Mouse (Mus musculus) liver, embryonic 11.5 days (tissue): ENCODE data around the gene Susd4. TPM values are rescaled to one million over a fixed set of nuclear protein-coding genes. Genes with fewer than 3 reads are reported as not detected.
A peak's percentile ranks its signal among the peaks of the same experiment; 100 is the strongest.

Source experiments
- ATAC-seq: fragments of 200-750 bp; cut with Nextera tagmentation; replicated peaks from 2 replicates; pipeline ENCODE4 v1.8.0; 2017; ENCODE audit warnings: moderate number of reproducible peaks, mild to moderate bottlenecking, moderate TSS enrichment, moderate library complexity; ENCODE audit not compliant: low FRiP score
- DNase-seq: peaks from one replicate; pipeline ENCODE4 v3.0.0-alpha.2; 2017; ENCODE audit warnings: low spot score
- H3K27ac ChIP-seq: fragments of 300-500 bp; sonication (generic); 2 replicates; pipeline ENCODE4 v1.5.1; 2014; ENCODE audit warnings: mild to moderate bottlenecking, low read depth, low read length, control low read depth
- H3K27me3 ChIP-seq: fragments of 300-500 bp; sonication (generic); replicated peaks from 2 replicates; pipeline ENCODE4 v1.6.1; 2014; ENCODE audit warnings: low read length, mixed read lengths; ENCODE audit not compliant: control insufficient read depth, insufficient read depth
- H3K36me3 ChIP-seq: fragments of 300-500 bp; sonication (generic); 2 replicates; pipeline ENCODE4 v1.6.1; 2014; ENCODE audit warnings: mild to moderate bottlenecking, low read length, moderate library complexity, mixed read lengths; ENCODE audit not compliant: control insufficient read depth, insufficient read depth
- H3K4me1 ChIP-seq: fragments of 300-500 bp; sonication (generic); replicated peaks from 2 replicates; pipeline ENCODE4 v1.6.1; 2014; ENCODE audit warnings: low read length, mixed read lengths; ENCODE audit not compliant: control insufficient read depth, insufficient read depth
- H3K4me2 ChIP-seq: fragments of 300-500 bp; sonication (generic); 2 replicates; pipeline ENCODE4 v1.6.1; 2014; ENCODE audit warnings: mild to moderate bottlenecking, control low read depth, moderate library complexity
- H3K4me3 ChIP-seq: fragments of 300-500 bp; sonication (generic); 2 replicates; pipeline ENCODE4 v1.5.1; 2014; ENCODE audit warnings: low read depth, low read length, control low read depth
- H3K9ac ChIP-seq: fragments of 300-500 bp; sonication (generic); 2 replicates; pipeline ENCODE4 v1.6.1; 2014; ENCODE audit warnings: low read depth, low read length, control low read depth
- H3K9me3 ChIP-seq: fragments of 300-500 bp; sonication (generic); 2 replicates; pipeline ENCODE4 v1.6.1; 2016; ENCODE audit warnings: low read length, inconsistent platforms, mixed read lengths; ENCODE audit not compliant: control insufficient read depth
- WGBS: fragments of 180-500 bp; shearing (Covaris S2); extraction: QIAGEN DNeasy Blood & Tissue Kit; methylation state at CpG from one replicate; pipeline ENCODE4 v1.1.7; 2014; 5-methylcytosine and 5-hydroxymethylcytosine counted together
- polyA plus RNA-seq: library from polyadenylated mRNA; unstranded; fragments of >200 nt; fragmentation: Nextera tagmentation; extraction: Ambion mirVana; gene quantifications from 2 replicates; pipeline ENCODE4 v1.2.1, GENCODE M21; 2014

The Susd4 gene
- polyA plus RNA-seq, 1 experiment from 2014 or later: 4.6 TPM

DNA sequence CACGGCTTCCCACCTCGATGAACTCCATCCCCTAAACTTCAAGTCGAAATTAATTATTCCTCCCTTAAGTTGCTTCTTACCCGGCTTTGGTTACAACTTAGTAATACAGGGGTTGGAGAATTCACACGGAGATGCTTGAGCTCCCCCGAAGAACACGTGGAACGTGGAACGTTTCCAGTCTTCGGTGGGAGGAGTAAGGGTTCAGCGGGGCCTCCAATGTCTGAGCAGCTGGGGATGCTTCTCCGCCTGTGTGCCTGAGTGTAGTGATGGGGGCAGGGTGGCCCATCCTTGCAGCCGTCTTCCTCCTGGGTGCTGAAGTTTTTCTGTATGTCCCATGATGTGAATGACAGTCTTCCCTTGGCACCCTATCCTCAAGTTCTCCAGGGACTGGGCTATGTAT is 14.6 kb downstream of the Susd4 start:
- DNase-seq: no peak
- ATAC-seq: no peak
- no peaks in the 10 kb centered on the region for H3K9me3 ChIP-seq
- no peak overlapping the region for H3K9ac ChIP-seq
- H3K27ac ChIP-seq: no peak overlapping the region
- 58% methylated on average over 13 of the region's 13 CpGs for WGBS
- H3K36me3 ChIP-seq: no peaks in the 10 kb centered on the region
- H3K4me2 ChIP-seq: no peak overlapping the region
- no peak overlapping the region for H3K4me3 ChIP-seq
- H3K4me1 ChIP-seq: 0 out of 2 replicates have a peak, but pooled peaks cover 2% of the 10 kb centered on the region
- H3K27me3 ChIP-seq: no peaks in the 10 kb centered on the region

DNA sequence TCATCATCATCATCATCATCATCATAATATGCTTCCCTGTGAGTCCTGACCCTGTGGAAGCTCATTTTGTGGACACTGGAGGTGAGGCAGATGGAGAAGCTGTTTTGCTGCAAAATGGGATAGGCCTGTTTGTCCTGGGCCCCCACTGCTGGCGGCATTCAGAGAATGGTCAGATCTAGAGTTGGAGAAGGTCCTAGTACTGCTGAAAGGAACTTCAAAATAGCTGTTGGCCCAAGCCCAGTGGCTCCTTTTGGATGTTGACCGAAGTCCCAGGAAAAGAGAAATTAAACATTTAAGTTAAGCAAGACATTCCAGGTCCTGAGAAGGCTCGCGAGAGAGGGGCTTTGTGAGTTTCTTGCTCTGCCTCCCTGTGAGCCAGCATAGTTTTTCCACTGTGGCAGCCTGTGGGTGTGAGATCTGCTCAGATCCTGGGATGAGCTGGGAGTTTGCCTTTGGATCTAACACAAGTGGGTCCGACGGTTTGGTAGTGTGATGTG is 15.4 kb downstream of the Susd4 start:
- no peak overlapping the region for H3K9ac ChIP-seq
- H3K27ac ChIP-seq: no peak overlapping the region
- H3K36me3 ChIP-seq: no peaks in the 10 kb centered on the region
- DNase-seq (no peak), ATAC-seq (no peak)
- no peak overlapping the region for H3K4me3 ChIP-seq
- no peaks in the 10 kb centered on the region for H3K27me3 ChIP-seq
- no peak overlapping the region for H3K4me2 ChIP-seq
- H3K9me3 ChIP-seq: no peaks in the 10 kb centered on the region
- WGBS: 80% methylated on average over 6 of the region's 6 CpGs
- H3K4me1 ChIP-seq: 0 out of 2 replicates have a peak, but pooled peaks cover 2% of the 10 kb centered on the region

DNA sequence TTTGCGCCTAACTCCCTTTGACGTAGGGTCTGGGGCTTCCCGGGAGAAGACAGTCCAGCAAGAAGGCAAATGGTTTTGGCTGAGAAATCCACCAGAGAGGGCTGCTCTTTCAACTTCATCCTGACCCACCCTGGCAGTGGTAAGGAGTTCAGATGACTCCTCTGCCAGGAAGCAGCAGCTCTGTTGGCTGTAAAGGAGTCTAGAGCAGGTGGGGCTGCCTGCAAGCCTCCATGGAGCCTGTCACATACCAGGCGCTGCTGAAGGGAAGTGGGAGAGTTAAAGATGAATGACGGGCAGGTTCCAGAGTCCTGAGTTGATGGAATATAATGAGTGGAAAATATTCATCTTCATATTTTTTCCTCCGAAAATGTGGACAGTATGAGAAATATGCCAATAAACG is 20.1 kb downstream of the Susd4 start:
- Histone ChIP-seq H3K4me3 (no peak overlapping the region), H3K4me2 (no peak overlapping the region), H3K36me3 (no peaks in the 10 kb centered on the region), H3K4me1 (0 out of 2 replicates have a peak, but pooled peaks cover 2% of the 10 kb centered on the region), H3K27ac (no peak overlapping the region), H3K9me3 (no peaks in the 10 kb centered on the region), H3K9ac (no peak overlapping the region), H3K27me3 (no peaks in the 10 kb centered on the region)
- ATAC-seq: no peak
- DNase-seq: no peak
- 86% methylated on average over 7 of the region's 7 CpGs for WGBS

DNA sequence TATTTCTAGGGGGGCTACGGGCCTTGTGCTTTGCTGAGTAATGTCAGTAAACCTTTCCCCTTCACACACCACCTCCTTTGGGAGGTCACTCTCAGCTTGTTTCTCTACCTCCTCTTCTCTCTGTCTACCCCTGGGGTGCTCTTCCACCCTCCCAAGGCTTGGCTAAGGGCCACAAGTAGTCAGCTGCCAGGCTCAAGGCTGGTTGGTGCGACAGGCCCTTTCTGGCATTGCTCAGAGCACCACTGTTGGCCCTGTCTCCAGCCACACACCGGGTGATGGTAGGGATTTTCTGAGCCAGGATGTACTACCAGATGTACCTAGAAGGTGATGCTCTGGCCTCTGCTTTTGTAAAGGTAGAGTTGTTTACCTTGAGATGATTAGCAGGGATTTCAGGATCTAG is 21.1 kb downstream of the Susd4 start:
- DNase-seq (no peak), ATAC-seq (no peak)
- Histone ChIP-seq H3K27ac (no peak overlapping the region), H3K27me3 (no peaks in the 10 kb centered on the region), H3K4me1 (0 out of 2 replicates have a peak, but pooled peaks cover 2% of the 10 kb centered on the region), H3K9ac (no peak overlapping the region), H3K9me3 (no peaks in the 10 kb centered on the region), H3K4me2 (no peak overlapping the region), H3K4me3 (no peak overlapping the region), H3K36me3 (no peaks in the 10 kb centered on the region)
- WGBS: 80% methylated on average over 3 of the region's 3 CpGs

DNA sequence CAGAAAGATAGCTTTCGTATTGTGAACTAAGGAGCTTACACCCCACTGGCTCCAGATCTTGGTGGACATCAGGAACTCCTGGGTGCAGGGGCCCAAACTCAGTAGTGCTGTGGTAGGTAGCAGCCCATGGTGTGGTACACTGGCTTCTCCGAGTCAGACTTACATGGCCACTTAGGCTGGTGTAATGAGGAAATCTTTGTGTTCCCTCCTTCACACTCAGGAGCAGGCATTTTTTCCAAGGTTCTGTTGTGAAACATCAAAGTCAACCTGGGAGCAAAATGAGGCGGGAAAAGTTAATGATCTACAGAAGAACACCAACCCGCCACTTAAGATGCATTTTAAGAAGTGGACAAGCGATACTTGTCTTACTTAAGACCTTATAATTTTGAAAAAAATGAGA is 21.8 kb downstream of the Susd4 start:
- Histone ChIP-seq H3K4me1 (0 out of 2 replicates have a peak, but pooled peaks cover 2% of the 10 kb centered on the region), H3K9ac (no peak overlapping the region), H3K36me3 (no peaks in the 10 kb centered on the region), H3K9me3 (no peaks in the 10 kb centered on the region), H3K4me3 (no peak overlapping the region), H3K27me3 (no peaks in the 10 kb centered on the region), H3K27ac (no peak overlapping the region), H3K4me2 (no peak overlapping the region)
- 83% methylated on average over 5 of the region's 5 CpGs for whole genome bisulfite sequencing
- ATAC-seq (no peak), DNase-seq (no peak)

DNA sequence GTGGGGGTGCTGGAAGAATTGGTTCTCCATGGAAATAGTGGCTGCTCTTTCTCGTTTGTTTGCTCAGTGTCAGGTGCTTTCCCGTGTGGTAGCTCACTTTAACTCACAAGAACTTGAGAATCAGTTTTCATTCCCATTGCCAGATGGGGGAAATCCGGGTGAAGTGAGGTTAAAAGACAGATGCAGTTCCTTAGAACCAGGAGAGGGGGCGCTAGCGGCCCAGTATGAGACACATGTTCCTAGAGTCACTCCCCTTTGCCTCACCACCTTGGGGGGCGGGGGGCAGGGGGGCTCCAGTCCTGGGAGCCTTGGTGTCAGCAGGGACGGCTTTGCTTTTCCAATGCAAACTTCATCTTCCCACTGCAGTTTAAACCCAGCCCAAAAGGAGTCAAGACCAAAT is 23.4 kb downstream of the Susd4 start:
- ATAC-seq (no peak), DNase-seq (no peak)
- H3K27me3 ChIP-seq: no peaks in the 10 kb centered on the region
- no peaks in the 10 kb centered on the region for H3K36me3 ChIP-seq
- no peaks in the 10 kb centered on the region for H3K4me1 ChIP-seq
- H3K27ac ChIP-seq: no peak overlapping the region
- no peak overlapping the region for H3K4me3 ChIP-seq
- H3K9me3 ChIP-seq: no peaks in the 10 kb centered on the region
- H3K9ac ChIP-seq: no peak overlapping the region
- H3K4me2 ChIP-seq: no peak overlapping the region
- WGBS: 42% methylated on average over 7 of the region's 7 CpGs

DNA sequence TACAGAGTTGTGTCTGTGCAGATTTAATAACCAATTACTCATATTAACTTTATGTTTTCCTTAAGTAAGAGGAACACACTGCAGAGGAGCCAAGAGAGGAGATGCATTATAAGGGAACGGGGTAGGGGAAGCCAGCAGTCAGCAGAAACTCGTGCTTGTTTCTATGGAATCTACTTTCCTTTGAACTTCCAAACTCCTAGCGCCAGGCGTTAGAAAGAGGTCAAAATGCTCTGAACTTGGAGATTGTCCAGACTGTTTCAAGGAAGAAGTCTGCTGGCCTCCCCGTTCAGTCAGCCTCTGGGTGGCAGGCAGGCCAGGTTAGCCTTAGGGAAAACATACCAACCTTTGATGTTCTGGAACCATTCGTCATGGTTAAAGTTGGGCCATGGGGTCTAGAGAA is 25.2 kb downstream of the Susd4 start:
- H3K9ac ChIP-seq: no peak overlapping the region
- H3K27me3 ChIP-seq: no peaks in the 10 kb centered on the region
- no peak overlapping the region for H3K27ac ChIP-seq
- no peak for ATAC-seq
- H3K4me2 ChIP-seq: no peak overlapping the region
- H3K9me3 ChIP-seq: no peaks in the 10 kb centered on the region
- no peaks in the 10 kb centered on the region for H3K36me3 ChIP-seq
- H3K4me1 ChIP-seq: no peaks in the 10 kb centered on the region
- no peak for DNase-seq
- H3K4me3 ChIP-seq: no peak overlapping the region
- 65% methylated on average over 6 of the region's 6 CpGs for WGBS

DNA sequence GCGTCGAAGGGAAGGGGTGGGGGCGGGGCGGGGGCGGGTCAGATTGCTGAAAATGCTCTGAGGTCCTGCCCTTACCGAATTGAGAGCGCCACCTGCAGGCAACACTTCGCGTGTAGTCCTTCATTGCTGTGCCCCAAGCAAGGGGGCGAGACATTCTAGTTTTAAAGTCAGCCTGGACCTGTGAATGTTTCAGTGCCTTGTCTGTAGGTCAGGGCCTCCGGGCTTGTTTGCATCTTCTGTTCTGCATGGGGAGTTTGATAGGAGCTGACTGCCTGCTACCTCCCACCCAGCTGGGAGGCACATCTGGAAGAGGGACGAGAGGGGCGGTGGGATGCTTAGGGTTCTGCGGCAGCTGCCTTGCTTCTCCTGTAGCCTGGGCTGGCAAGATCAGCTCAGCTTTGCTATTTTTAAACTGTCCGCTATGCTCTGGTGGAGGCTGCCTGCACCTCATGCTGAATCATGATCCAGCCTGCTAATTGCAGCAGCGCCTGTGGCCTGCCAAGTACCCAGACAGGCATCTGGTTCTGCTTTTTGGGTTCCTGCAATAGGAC is 28.9 kb downstream of the Susd4 start:
- H3K4me1 ChIP-seq: no peaks in the 10 kb centered on the region
- no peak overlapping the region for H3K4me3 ChIP-seq
- DNase-seq: peak; percentile 50
- no peak overlapping the region for H3K9ac ChIP-seq
- no peak overlapping the region for H3K27ac ChIP-seq
- no peaks in the 10 kb centered on the region for H3K27me3 ChIP-seq
- ATAC-seq: no peak
- H3K4me2 ChIP-seq: no peak overlapping the region
- 16% methylated on average over 16 of the region's 16 CpGs for WGBS
- H3K9me3 ChIP-seq: no peaks in the 10 kb centered on the region
- no peaks in the 10 kb centered on the region for H3K36me3 ChIP-seq

DNA sequence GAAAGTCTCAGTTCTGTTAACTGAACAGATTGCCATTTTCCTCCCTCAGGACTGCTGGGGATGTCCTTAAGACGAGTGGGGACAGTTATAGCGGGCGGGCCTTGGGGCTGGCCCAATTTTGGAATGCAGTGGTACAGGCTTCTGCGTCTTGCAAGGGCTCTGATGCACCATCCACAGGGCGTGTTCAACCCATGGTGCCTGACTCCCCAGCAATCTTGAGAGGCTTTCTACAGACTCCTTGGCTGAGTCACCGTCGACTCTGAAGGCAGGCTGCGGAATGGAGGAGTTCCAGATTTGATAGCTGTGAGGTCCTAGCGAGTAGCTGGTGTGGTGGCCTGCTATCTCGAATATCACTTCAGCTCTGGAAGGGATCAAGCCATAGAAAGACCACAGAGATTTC is 30.6 kb downstream of the Susd4 start:
- Histone ChIP-seq H3K9me3 (no peaks in the 10 kb centered on the region), H3K27me3 (no peaks in the 10 kb centered on the region), H3K4me2 (no peak overlapping the region), H3K4me1 (no peaks in the 10 kb centered on the region), H3K27ac (no peak overlapping the region), H3K36me3 (no peaks in the 10 kb centered on the region), H3K4me3 (no peak overlapping the region), H3K9ac (no peak overlapping the region)
- no peak for DNase-seq
- ATAC-seq: no peak
- 82% methylated on average over 10 of the region's 10 CpGs for WGBS
